Mouse (Mus musculus): Measurements from ENCODE around the gene Ric8a.

Gene Ric8a

GRCm38 (mm10) chr7:140846676-140847075 lies 10.1 kb upstream of the Ric8a start:
- no peak for DNase-seq (ENCODE audit: low read depth, low spot score)

DNA sequence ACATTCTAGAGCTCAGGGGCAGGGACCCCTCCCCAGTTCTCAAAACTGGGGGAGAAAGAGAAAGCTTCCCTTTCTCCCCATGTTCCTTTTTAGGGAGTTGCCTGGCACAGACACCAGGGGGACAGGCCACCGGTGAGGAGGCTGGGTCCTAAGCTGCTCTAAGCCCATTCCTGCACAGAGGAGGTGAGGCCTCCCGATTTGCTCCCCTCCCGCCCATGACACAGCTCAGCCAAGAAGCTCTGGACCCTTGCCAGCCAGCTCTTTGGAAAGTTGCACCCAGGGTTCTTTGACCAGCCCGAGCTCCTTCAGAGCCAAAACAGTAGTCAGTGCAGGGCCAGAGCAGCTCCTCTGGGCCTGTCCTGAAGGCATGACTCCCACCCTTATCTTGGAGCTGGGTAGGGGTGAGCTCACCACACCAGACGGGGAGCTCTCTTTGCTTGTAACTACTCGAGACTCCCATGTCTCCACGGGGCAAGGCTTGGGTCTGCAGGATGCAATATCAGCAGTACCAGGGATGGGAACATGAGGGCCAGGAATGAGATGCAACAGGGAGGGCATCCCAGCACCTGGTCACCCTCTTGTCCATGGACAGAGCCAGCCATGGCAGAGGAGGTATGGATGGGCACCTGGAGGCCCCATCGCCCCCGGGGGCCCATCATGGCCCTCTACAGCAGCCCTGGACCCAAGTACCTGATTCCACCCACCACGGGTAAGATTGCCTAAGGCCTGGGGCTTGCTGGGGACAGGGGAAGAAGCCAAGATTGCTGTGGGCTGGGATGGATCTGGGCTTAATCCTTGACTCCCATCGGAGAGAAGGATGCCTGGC lies 8.8 kb upstream of the Ric8a start, which contains the start of gene Odf3:
TSS of gene Odf3 (plus strand) at position 51 of the 826 bp plus-strand sequence.
- DNase-seq (ENCODE audit: low read depth, low spot score), result no peak

- DNase-seq (ENCODE audit: low read depth, low spot score), result no peak
Measured at GRCm38 (mm10) chr7:140848591-140848990, 8.2 kb upstream of the Ric8a start.

- no peak for DNase-seq (ENCODE audit: low read depth, low spot score)
Measured at GRCm38 (mm10) chr7:140851916-140852315, 4.8 kb upstream of the Ric8a start.

DNA sequence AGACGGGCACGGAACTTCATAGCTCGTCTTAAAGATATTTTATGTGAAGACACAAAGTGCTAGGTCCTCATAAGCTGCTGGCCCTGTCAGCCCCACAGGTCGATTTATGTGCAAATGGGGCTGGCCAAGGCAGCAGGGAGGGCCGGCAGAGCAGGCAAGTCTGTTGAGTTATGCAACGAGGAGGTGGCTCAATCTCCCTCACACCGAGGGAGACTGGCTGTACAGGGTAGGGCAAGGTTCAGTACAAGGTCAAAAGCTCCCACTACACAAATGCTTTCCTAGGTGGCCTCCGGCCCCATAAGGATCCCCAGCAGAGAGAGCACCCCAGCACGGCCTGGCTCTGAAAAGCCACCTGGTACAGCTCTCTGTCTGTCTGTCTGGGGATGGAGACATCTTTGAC lies 3.4 kb upstream of the Ric8a start:
- no peak for DNase-seq (ENCODE audit: low read depth, low spot score)

DNA sequence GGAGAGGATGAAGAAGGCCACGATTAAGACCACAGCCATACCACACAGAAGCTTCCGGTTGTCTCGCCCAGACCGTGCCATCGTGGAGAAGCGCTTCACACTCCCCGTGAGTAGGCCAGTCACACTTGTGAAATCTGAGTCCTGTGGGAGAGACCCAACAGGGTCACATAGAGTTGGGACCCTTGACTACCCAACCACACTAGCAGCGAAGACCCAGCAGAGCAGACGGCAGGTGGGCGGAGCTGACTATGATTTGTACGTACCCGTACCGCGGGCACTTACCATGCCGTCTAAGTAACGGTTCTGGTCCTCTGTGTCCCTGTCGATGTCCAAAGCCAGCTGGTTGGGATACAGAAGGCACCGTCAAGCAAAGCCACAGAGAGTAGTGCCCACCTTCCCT lies 2.3 kb upstream of the Ric8a start:
- DNase-seq (ENCODE audit: low read depth, low spot score), result no peak

- DNase-seq (ENCODE audit: low read depth, low spot score), result no peak
Measured at GRCm38 (mm10) chr7:140855181-140855580, 1.6 kb upstream of the Ric8a start.

DNA sequence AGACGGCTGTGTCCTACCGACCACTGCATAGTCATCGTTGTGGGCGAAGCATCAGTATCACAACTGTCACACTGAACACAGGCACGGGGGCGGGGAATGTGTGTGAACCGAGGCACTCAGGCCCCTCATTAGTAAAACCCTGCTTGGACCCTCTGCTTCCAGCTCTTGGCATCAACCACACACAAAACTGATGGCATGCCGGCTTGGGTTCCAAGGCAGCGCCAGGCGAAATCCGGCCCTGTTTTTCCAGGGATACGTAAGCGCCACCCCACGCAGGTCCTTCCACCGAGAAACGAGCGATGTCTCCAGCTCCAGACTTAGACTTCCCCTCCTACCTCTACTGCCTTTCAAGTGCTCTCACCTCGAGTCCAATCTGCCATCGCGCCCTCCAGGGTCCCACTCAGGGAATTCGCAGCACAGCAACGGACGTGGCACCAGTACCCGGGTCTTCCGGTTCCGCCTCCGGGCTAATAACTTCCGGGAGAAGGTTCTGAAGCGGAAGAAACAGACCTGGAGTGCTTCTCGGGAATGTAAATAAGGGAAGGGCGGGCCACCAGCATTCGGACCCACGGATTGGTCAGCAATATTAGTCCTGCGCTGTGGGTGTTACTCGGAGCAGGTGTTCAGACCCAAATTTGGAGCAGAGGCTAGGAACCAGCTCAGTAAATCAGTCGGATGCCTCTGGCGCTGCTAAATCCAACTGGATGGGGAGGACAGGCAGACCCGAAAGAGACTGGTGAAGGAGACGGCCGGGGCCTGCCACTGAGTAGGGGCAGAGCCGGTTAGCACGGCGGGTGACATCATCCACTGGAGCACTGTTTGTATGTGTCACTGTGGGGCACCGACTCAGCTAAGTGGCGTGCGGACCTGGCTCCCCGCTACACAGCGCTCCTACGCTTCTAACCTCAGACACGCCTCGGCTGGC lies 635 bp upstream of the Ric8a start, which contains the start of gene Gm45785:
TSS of gene Gm45785 (minus strand) at position 472 of the 925 bp plus-strand sequence.
- peak; percentile 81 for DNase-seq (ENCODE audit: low read depth, low spot score)

DNA sequence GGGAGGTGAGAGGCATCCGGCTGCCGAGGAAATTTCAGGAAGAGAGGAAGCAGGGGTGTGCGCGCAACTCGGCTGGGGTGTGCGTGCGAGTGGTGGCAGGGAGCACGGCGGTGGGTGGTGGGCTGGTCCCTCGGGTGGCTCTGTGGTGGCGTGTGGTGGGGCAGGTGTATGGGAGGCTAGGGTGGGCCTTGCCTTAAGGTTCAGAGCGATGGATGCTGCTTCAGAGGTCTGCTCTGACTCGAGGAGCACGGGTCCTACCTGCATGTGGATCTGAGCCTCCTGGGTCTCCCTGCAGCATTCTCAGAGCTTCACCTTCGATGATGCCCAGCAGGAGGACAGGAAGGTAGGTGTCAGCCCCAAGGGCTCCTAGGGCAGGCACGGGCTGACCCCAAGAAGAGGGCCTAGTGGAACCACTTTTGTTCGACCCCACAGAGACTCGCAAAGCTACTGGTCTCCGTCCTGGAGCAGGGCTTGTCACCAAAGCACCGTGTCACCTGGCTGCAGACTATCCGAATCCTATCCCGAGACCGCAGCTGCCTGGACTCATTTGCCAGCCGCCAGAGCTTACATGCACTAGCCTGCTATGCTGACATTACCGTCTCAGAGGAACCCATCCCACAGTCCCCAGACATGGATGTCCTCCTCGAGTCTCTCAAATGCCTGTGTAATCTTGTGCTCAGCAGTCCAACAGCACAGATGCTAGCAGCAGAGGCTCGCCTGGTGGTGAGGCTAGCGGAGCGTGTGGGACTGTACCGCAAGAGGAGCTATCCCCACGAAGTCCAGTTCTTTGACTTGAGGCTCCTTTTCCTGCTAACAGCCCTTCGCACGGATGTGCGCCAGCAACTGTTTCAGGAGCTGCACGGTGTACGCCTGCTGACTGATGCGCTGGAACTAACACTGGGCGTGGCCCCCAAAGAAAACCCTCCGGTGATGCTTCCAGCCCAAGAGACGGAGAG lies 1.1 kb downstream of the Ric8a start, which contains the start of gene Bet1l:
TSS of gene Bet1l (minus strand) at position 28 of the 956 bp plus-strand sequence.
- no peak for DNase-seq (ENCODE audit: low read depth, low spot score)

- no peak for DNase-seq (ENCODE audit: low read depth, low spot score)
Measured at GRCm38 (mm10) chr7:140858746-140859145, 2.0 kb downstream of the Ric8a start.

GRCm38 (mm10) chr7:140859997-140860396 lies 3.2 kb downstream of the Ric8a start:
- DNase-seq (ENCODE audit: low read depth, low spot score), result no peak

- no peak for DNase-seq (ENCODE audit: low read depth, low spot score)
Measured at GRCm38 (mm10) chr7:140860728-140861127, 4.0 kb downstream of the Ric8a start.

DNA sequence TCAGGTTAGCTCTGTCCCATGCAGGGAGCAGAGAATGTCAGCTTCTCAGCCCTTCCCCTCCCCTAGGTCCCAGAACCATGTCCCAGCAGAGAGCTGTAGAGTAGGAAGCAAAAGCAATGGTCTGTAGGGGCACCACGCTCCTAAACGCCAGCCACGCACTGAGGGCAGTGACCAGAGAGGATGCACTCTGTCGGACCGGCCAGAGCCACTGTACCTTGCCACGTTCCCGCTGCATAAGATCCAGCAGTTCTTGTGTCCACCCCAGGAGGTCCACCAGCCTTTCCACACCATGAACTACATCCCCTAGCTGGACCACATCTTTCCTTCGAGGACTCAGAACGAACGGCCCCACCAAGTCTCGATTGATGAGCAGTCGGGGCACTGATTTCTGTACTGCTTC lies 8.0 kb downstream of the Ric8a start:
- no peak for DNase-seq (ENCODE audit: low read depth, low spot score)

DNA sequence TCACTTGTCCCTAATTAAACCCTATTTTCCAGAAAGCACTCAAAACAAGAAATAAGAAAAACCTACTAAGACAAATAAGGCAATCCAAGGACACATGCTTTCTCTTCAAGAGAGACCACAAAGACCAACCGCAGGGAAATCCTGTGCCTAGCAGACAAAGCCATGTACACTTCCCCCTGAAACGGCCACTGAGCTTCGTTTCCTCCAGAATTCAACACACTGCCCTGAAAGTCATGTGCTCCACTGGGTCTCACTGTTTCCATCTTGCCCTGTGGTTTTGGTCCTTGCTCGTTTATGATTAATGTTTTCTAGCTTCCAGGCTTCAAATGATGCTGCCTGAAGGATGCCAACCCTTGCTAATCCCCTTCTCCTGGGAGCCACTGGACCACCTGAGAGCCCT lies 17.5 kb downstream of the Ric8a start:
- no peak for DNase-seq (ENCODE audit: low read depth, low spot score)

- DNase-seq (ENCODE audit: low read depth, low spot score), result no peak
Measured at GRCm38 (mm10) chr7:140877364-140877763, 20.6 kb downstream of the Ric8a start.

- no peak for DNase-seq (ENCODE audit: low read depth, low spot score)
Measured at GRCm38 (mm10) chr7:140879355-140879754, 22.6 kb downstream of the Ric8a start.

DNA sequence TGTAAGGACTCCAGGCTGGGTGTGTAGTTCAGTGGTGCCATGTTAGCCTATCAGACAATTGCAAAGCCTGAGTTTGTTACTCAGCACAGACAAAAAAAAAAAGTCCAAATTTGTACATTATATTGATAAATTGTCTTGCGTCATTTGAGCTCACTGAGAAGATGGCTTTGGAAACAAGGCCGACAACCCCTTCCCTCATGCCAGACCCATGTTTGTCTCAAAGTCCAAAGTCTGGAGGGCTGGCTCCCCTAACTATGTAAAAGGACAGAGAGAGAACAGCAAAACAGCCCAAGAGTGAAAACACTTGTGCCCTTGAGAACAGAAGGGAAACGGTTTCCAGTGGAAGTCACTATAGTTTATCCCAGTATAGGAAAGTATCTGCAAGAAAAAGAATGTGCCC lies 23.7 kb downstream of the Ric8a start:
- DNase-seq (ENCODE audit: low read depth, low spot score), result no peak

DNA sequence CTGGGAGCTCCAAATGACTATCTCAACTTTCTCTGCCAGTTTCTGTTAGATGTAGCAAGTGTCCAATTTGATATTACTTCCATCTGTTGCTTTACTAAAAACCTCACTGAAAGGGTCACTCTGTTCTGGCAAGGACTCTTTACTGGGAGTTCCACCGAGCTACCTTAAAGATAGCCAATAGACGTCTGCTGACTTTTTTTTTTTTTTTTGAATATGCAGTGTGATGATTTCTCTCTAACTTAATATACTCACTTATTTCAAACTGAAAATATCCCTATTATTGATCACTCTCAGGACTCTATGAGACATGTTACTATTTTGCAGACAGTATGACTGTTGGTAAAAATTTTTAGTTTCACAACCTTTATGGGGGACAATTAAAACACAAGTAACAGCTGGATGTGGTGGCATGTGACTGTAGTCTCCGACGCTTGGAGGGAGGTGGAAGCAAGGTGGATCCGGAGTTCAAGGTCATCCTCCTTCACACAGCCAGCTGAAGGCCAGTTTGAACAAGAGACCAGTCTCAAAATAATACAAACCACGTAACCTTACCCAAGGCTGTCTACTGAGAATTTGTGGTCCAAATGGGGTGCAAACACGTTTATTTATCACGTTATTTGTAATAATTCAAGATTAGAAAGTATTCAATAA lies 24.2 kb downstream of the Ric8a start:
- DNase-seq (ENCODE audit: low read depth, low spot score), result no peak

- DNase-seq (ENCODE audit: low read depth, low spot score), result peak; percentile 96
Measured at GRCm38 (mm10) chr7:140881696-140882468, 25.1 kb downstream of the Ric8a start, which contains the start of the genes Psmd13 and Sirt3. Gene Psmd13 (plus strand): TSS chr7:140881968. Gene Sirt3 (minus strand): TSS chr7:140882309.

- DNase-seq (ENCODE audit: low read depth, low spot score), result no peak
Measured at GRCm38 (mm10) chr7:140882469-140882803, 25.7 kb downstream of the Ric8a start.

Data from CD4-positive, CD25-positive, alpha-beta regulatory T cell, adult 2 months (primary cell).